Mouse (Mus musculus) kidney, postnatal 10 days (tissue): ENCODE measurements at regions not wholly inside any gene's neighbourhood (a gene's known extent, or its start where the extent isn't known, plus 50 kb on each side); places are given as distances from the start of the nearest gene placed in this dataset.

Source experiments
- DNase-seq: peaks from one replicate; pipeline ENCODE4 v3.0.0; 2021; ENCODE audit warnings: mixed read lengths

GRCm38 (mm10) chr3:135155537-135155956, 56.8 kb upstream of the Cenpe start:
- peak; percentile 24 for DNase-seq
